Mouse (Mus musculus): ENCODE results near the gene Mical1. TPM values are rescaled to one million over a fixed set of nuclear protein-coding genes. Genes with fewer than 3 reads are reported as not detected.

Mical1 gene
- total and polyA plus RNA-seq, 3 experiments = 9.6 to 20.3 (median 11.0) TPM

DNA sequence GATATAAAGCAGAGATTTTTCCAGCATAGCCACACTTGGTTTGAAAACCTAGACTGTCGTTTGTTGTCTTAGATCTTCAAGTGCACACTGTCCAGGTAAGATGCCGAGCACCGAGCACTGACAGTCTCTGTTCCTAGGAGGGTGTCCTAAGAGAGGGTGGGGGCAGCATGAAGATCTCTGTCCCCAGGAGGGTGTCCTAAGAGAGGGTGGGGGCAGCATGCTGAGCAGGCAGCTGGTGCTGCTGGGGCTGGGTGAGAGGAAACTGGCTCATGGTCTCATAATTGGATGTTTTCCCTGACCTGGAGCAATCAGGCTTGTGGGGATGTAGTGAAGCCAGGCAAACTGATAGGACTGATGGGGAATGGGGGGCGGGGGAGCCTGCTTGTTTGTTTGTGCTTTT is 16.1 kb upstream of the Mical1 start:
- WGBS = 71% methylated on average over 4 of the region's 4 CpGs
- intact Hi-C loops (cut with DNase I) = no loop called here
- Histone ChIP-seq H3K79me2 (replicated peaks; ENCODE audit: control insufficient read depth, insufficient read depth, low read length) (no peaks in the 10 kb centered on the region), H3K27me3 (ENCODE audit: control insufficient read depth, insufficient read depth, low read length) (no peaks in the 10 kb centered on the region), H3K4me3 (no peak overlapping the region), H3K9ac (ENCODE audit: low read depth, low read length) (no peak overlapping the region), H3K27ac (no peak overlapping the region), H3K4me1 (ENCODE audit: control insufficient read depth, insufficient read depth, low read length) (no peaks in the 10 kb centered on the region; the same call in none of the 2 replicates), H3K36me3 (ENCODE audit: control insufficient read depth, insufficient read depth, low read length) (no peaks in the 10 kb centered on the region)
- TF ChIP-seq CTCF (IDR thresholded peaks at IDR 0.05) = no peak
- no peak for DNase-seq

DNA sequence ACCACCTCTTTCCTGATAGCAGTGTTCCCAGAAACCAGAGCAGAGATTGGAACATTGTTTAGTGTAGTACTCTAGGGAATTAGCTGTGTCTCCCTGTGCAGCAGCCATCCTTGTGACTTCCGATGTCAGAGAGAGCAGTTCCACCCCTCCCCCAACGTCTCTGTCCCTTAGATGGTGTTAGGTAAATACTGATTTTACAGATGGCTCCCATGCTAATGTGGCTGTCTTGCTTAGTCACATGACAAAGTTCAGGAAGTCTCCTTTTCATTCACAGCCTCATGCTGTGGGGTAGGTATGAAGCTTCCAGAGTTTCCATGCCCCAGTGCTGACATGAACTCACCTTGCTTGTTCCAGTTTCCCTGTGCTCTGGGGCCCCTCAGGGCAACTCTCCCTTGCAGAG is 15.6 kb upstream of the Mical1 start:
- WGBS = 16% methylated on average over 2 of the region's 2 CpGs
- Histone ChIP-seq H3K9ac (ENCODE audit: low read depth, low read length) (no peak overlapping the region), H3K4me1 (ENCODE audit: control insufficient read depth, insufficient read depth, low read length) (no peaks in the 10 kb centered on the region; the same call in none of the 2 replicates), H3K36me3 (ENCODE audit: control insufficient read depth, insufficient read depth, low read length) (no peaks in the 10 kb centered on the region), H3K79me2 (replicated peaks; ENCODE audit: control insufficient read depth, insufficient read depth, low read length) (no peaks in the 10 kb centered on the region), H3K4me3 (no peak overlapping the region), H3K27me3 (ENCODE audit: control insufficient read depth, insufficient read depth, low read length) (no peaks in the 10 kb centered on the region), H3K27ac (no peak overlapping the region)
- no peak for DNase-seq
- TF ChIP-seq POLR2A (IDR thresholded peaks at IDR 0.05; ENCODE audit: insufficient read depth, low read depth, low read length) (0 out of 2 replicates have a peak, but pooled peaks have one; percentile 18), EP300 (IDR thresholded peaks at IDR 0.05; ENCODE audit: insufficient read depth, low read depth, low read length) (no peak)
- intact Hi-C loops (cut with DNase I) = no loop called here

DNA sequence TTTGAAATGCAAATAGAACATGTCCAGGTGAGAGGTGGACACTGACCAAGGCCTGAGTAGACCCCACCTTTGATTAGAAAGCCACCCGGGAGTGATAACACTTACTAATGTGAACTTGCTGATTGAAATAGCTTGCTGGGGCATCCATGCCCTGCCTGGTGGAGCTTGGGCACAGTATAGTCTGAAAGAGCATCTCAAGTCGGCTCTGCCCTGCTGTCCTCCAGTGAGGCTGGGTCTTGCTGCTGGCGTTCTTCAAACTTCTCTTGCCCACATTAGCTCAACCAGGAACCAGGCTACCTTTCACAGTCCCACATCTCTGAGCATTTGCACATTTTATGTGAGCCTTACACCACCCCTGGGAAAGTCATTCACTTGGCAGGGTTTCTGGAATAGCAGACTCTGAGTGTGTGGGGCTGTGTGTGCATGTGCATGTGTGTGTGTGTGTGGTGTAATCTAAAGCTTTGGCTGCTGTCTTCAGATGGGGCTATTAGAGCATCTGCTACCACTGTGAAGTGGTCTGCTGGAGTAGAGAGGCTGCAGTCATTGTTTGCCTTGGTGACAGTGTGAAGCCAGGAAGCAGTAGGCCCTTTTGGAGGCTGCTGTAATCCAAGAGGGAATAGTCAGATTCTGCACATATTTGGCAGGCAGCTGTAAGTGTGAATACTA is 14.9 kb upstream of the Mical1 start:
- WGBS = 85% methylated on average over 3 of the region's 3 CpGs
- Histone ChIP-seq H3K9ac (ENCODE audit: low read depth, low read length) (no peak overlapping the region), H3K36me3 (ENCODE audit: control insufficient read depth, insufficient read depth, low read length) (no peaks in the 10 kb centered on the region), H3K27ac (no peak overlapping the region), H3K79me2 (replicated peaks; ENCODE audit: control insufficient read depth, insufficient read depth, low read length) (no peaks in the 10 kb centered on the region), H3K4me1 (ENCODE audit: control insufficient read depth, insufficient read depth, low read length) (no peaks in the 10 kb centered on the region; the same call in none of the 2 replicates), H3K4me3 (no peak overlapping the region), H3K27me3 (ENCODE audit: control insufficient read depth, insufficient read depth, low read length) (no peaks in the 10 kb centered on the region)
- no peak for DNase-seq
- intact Hi-C loops (cut with DNase I) = no loop called here
- TF ChIP-seq CTCF (IDR thresholded peaks at IDR 0.05) (no peak), POLR2A (IDR thresholded peaks at IDR 0.05; ENCODE audit: insufficient read depth, low read depth, low read length) (no peak), EP300 (IDR thresholded peaks at IDR 0.05; ENCODE audit: insufficient read depth, low read depth, low read length) (no peak)

DNA sequence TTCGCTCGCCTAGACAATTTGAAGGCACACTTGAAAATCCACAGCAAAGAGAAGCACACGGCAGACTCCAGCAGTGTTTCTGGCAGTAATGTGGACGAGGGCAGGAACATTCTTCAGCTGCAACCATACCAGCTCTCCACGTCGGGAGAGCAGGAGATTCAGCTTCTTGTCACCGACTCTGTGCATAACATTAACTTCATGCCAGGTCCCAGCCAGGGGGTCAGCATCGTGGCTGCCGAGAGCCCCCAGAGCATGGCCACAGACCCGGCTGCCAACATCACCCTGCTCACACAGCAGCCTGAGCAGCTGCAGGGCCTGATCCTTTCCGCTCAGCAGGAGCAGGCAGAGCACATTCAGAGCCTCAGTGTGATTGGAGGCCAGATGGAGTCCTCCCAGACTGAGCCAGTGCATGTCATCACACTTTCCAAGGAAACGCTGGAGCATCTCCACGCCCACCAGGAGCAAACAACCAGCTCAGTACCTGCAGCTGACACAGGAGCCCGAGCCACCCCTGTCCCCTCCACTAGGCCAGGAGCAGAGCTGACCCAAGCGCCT is 11.6 kb upstream of the Mical1 start:
- TF ChIP-seq EP300 (IDR thresholded peaks at IDR 0.05; ENCODE audit: insufficient read depth, low read depth, low read length) = no peak
- TF ChIP-seq CTCF (IDR thresholded peaks at IDR 0.05) = no peak
- TF ChIP-seq POLR2A (IDR thresholded peaks at IDR 0.05; ENCODE audit: insufficient read depth, low read depth, low read length) = no peak
- 74% methylated on average over 15 of the region's 15 CpGs for WGBS
- intact Hi-C loops (cut with DNase I) = no loop called here
- no peak overlapping the region for H3K27ac ChIP-seq
- no peaks in the 10 kb centered on the region for H3K27me3 ChIP-seq (ENCODE audit: control insufficient read depth, insufficient read depth, low read length)
- no peak overlapping the region for H3K4me3 ChIP-seq
- no peaks in the 10 kb centered on the region; the same call in none of the 2 replicates for H3K4me1 ChIP-seq (ENCODE audit: control insufficient read depth, insufficient read depth, low read length)
- no peak for DNase-seq
- no peaks in the 10 kb centered on the region for H3K36me3 ChIP-seq (ENCODE audit: control insufficient read depth, insufficient read depth, low read length)
- no peak overlapping the region for H3K9ac ChIP-seq (ENCODE audit: low read depth, low read length)
- H3K79me2 ChIP-seq (replicated peaks; ENCODE audit: control insufficient read depth, insufficient read depth, low read length) = no peaks in the 10 kb centered on the region

DNA sequence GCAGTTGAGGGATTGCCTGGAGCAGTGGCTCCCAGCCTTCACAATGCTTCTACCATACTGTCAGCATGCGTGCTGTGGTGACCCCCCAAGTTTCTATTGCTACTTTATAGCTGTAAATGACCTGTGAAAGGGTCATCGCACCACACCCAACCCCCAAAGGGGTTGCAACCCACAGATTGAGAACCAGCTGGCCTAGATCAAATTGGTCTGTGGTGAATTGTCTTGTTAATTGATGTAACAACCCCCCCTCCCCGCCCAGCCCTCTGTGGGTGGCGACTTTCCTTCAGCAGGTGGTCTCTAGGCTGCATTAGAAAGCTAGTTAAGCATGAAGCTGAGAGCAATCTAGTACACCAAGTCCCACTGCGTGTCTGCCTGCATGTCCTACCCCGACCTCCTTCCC is 8.8 kb upstream of the Mical1 start:
- no peaks in the 10 kb centered on the region for H3K79me2 ChIP-seq (replicated peaks; ENCODE audit: control insufficient read depth, insufficient read depth, low read length)
- no peak overlapping the region for H3K4me3 ChIP-seq
- H3K27me3 ChIP-seq (ENCODE audit: control insufficient read depth, insufficient read depth, low read length) = no peaks in the 10 kb centered on the region
- no peaks in the 10 kb centered on the region for H3K36me3 ChIP-seq (ENCODE audit: control insufficient read depth, insufficient read depth, low read length)
- TF ChIP-seq CTCF (IDR thresholded peaks at IDR 0.05) (no peak), POLR2A (IDR thresholded peaks at IDR 0.05; ENCODE audit: insufficient read depth, low read depth, low read length) (no peak)
- H3K27ac ChIP-seq = no peak overlapping the region
- H3K4me1 ChIP-seq (ENCODE audit: control insufficient read depth, insufficient read depth, low read length) = no peaks in the 10 kb centered on the region
- DNase-seq = no peak
- WGBS = 83% methylated on average over 6 of the region's 6 CpGs
- intact Hi-C loops (cut with DNase I) = no loop called here
- no peak overlapping the region for H3K9ac ChIP-seq (ENCODE audit: low read depth, low read length)

DNA sequence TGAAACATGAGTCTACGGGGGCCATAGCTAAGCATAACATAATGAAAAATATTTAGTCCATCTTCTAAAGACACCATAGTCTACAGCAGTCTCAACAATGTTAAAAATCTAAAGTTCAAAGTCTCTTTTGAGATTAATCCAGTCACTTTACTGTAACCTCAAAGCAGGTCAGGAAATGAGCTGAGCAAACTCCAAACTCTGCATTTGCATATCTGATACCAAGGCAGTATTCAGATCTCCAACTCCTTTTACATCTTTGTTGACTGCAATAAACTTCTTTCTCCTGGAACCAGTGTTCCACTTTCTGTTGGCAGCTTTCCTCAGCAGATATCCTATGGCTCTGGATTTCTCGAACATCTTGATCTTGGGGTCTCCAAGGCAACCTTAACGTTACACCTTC is 5.4 kb upstream of the Mical1 start:
- H3K4me1 ChIP-seq (ENCODE audit: control insufficient read depth, insufficient read depth, low read length) = peaks cover 11% of the 10 kb centered on the region
- 78% methylated on average over 3 of the region's 3 CpGs for WGBS

More for the DNA sequence above, 5.4 kb upstream of the Mical1 start:
- no peak for DNase-seq
- Histone ChIP-seq H3K9ac (ENCODE audit: low read depth, low read length) (no peak overlapping the region), H3K79me2 (replicated peaks; ENCODE audit: control insufficient read depth, insufficient read depth, low read length) (no peaks in the 10 kb centered on the region), H3K27ac (no peak overlapping the region), H3K36me3 (ENCODE audit: control insufficient read depth, insufficient read depth, low read length) (peaks cover 4% of the 10 kb centered on the region; the same call in 1 of the 2 replicates), H3K27me3 (ENCODE audit: control insufficient read depth, insufficient read depth, low read length) (no peaks in the 10 kb centered on the region), H3K4me3 (no peak overlapping the region)
- no peak for TF ChIP-seq EP300 (IDR thresholded peaks at IDR 0.05; ENCODE audit: insufficient read depth, low read depth, low read length)
- TF ChIP-seq POLR2A (IDR thresholded peaks at IDR 0.05; ENCODE audit: insufficient read depth, low read depth, low read length) = no peak
- no peak for TF ChIP-seq CTCF (IDR thresholded peaks at IDR 0.05)
- intact Hi-C loops (cut with DNase I) = no loop called here
